Mouse (Mus musculus): ENCODE measurements around the gene Enho. TPM values are rescaled to one million over a fixed set of nuclear protein-coding genes. Genes with fewer than 3 reads are reported as not detected.

Gene Enho
- total and polyA plus RNA-seq, 3 experiments: 0.17 to 0.59 TPM; not detected in 1

DNA sequence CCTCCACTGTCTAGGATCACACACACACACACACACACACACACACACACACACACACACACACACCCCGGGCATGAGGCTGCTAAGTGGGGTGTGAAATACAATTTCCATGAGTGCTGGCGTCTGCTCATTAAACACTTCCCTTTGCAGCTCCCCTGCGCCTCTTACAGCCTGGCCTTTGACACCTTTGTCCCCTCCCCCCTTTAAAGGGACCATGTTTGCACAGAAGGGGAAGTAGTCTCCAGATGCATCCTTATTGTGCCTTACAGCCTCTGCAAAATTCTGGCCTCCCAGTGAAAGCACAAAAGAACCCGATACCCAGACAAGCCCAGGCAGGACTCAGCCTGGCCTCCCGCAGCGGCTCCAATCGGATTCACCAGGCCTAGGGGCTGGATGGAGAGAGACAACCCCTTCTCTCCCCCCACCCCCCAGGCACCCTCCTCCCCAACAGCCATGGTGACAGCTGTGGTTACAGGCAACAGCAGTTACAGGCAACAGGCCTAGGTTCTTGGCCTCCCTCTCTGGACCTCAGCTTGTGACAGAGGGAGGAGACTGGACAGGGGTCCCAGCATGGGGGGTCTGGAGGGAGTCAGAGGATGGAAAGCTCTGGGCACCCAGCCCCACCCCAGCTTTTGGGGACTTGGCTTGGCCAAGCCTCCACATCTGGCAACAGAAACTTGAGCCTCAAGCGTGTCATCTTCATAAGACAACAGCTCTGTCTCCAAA, 11.8 kb downstream of the Enho start (continued):
- TF ChIP-seq ELF1 (IDR thresholded peaks at IDR 0.05; ENCODE audit: low read depth, low read length) (peak; percentile 74), ZKSCAN1 (IDR thresholded peaks at IDR 0.05; ENCODE audit: borderline replicate concordance, low read depth, low read length) (no peak), MAX (IDR thresholded peaks at IDR 0.05; ENCODE audit: low read length) (no peak; the same call in 1 of the 2 replicates), ETS1 (conservative IDR thresholded peaks at IDR 0.05; ENCODE audit: low read depth, low read length) (no peak), KAT2A (IDR thresholded peaks at IDR 0.05; ENCODE audit: insufficient replicate concordance, low read length) (no peak), JUND (conservative IDR thresholded peaks at IDR 0.05; ENCODE audit: low read depth, low read length) (no peak), TBP (conservative IDR thresholded peaks at IDR 0.05; ENCODE audit: low read depth, low read length) (peak; percentile 57; the same call in 1 of the 2 replicates), MYC (IDR thresholded peaks at IDR 0.05; ENCODE audit: low read depth, low read length) (0 out of 2 replicates have a peak, but pooled peaks have one; percentile 22), BHLHE40 (IDR thresholded peaks at IDR 0.05; ENCODE audit: low read depth, low read length) (peak; percentile 28; the same call in 1 of the 2 replicates), UBTF (IDR thresholded peaks at IDR 0.05; ENCODE audit: low read depth, low read length) (no peak), USF2 (conservative IDR thresholded peaks at IDR 0.05; ENCODE audit: low read depth, low read length) (no peak), POLR2AphosphoS2 (IDR thresholded peaks at IDR 0.05; ENCODE audit: low read depth, low read length) (no peak), ZNF384 (IDR thresholded peaks at IDR 0.05; ENCODE audit: low read depth, low read length) (no peak), GABPA (IDR thresholded peaks at IDR 0.05; ENCODE audit: insufficient replicate concordance, low read depth, low read length) (no peak), E2F4 (IDR thresholded peaks at IDR 0.05; ENCODE audit: insufficient replicate concordance, low read depth, low read length) (no peak), MAZ (IDR thresholded peaks at IDR 0.05; ENCODE audit: low read depth, low read length) (0 out of 2 replicates have a peak, but pooled peaks have one; percentile 58), ZC3H11A (IDR thresholded peaks at IDR 0.05; ENCODE audit: low read depth, low read length) (no peak), MAFK (IDR thresholded peaks at IDR 0.05; ENCODE audit: insufficient replicate concordance, low read length) (no peak), NELFE (IDR thresholded peaks at IDR 0.05; ENCODE audit: low read depth, low read length) (no peak)

DNA sequence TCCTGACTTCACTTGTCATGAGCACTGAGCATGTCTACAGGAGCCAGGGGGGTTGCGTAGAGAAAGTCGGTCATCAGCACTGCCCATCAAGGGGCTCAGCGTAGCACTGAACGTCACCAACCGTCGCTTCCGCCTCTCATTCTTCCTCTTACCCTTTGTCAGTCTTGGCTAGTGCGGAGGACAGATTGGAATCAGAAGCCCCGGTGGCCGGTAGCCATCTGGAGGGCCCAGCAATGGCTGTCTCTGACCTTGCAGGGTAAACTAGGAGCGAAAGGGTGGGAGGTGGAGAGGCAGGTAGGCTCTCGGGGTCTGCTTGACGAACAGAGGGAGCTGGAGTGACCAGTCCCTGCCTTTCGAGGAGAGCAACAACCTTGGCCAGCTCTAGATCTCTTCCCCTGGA, 18.1 kb downstream of the Enho start:
- no peaks in the 10 kb centered on the region for H3K36me3 ChIP-seq (replicated peaks in 1 of 2; ENCODE audit: control insufficient read depth in 1 of 2, insufficient read depth in 1 of 2, low read length in 1 of 2)
- H3K9ac ChIP-seq (ENCODE audit: insufficient read depth, low read depth): no peak overlapping the region
- H3K4me2 ChIP-seq (ENCODE audit: insufficient read depth, low read depth, poor library complexity, severe bottlenecking): no peak overlapping the region
- TF ChIP-seq USF2 (conservative IDR thresholded peaks at IDR 0.05; ENCODE audit: low read depth, low read length) (no peak), ZKSCAN1 (IDR thresholded peaks at IDR 0.05; ENCODE audit: borderline replicate concordance, low read depth, low read length) (no peak), UBTF (IDR thresholded peaks at IDR 0.05; ENCODE audit: low read depth, low read length) (no peak), JUND (conservative IDR thresholded peaks at IDR 0.05; ENCODE audit: low read depth, low read length) (no peak), CHD1 (IDR thresholded peaks at IDR 0.05; ENCODE audit: low read depth, low read length) (no peak), ZMIZ1 (IDR thresholded peaks at IDR 0.05; ENCODE audit: low read depth, low read length) (no peak), CHD2 (IDR thresholded peaks at IDR 0.05; ENCODE audit: low read length) (no peak), BHLHE40 (IDR thresholded peaks at IDR 0.05; ENCODE audit: low read depth, low read length) (no peak), MYC (IDR thresholded peaks at IDR 0.05; ENCODE audit: low read depth, low read length) (no peak), ZC3H11A (IDR thresholded peaks at IDR 0.05; ENCODE audit: low read depth, low read length) (no peak), TBP (conservative IDR thresholded peaks at IDR 0.05; ENCODE audit: low read depth, low read length) (no peak), MAFK (IDR thresholded peaks at IDR 0.05; ENCODE audit: insufficient replicate concordance, low read length) (no peak)
- no peak for DNase-seq (ENCODE audit: extremely low read depth)
- H3K9me3 ChIP-seq (replicated peaks; ENCODE audit: low read length): no peaks in the 10 kb centered on the region
- in situ Hi-C loops (cut with MboI; ENCODE audit: low pct_ligation_motif_present, low pct_unique_long_range_greater_than_20kb, low sequenced_read_pairs): no loop called here
- peaks cover 3 to 19% of the 10 kb centered on the region in 2 experiments; a peak in 3 of 4 replicates for H3K4me1 ChIP-seq (ENCODE audit: control insufficient read depth in 1 of 2, insufficient read depth in 2 of 2)
- H3K79me2 ChIP-seq (replicated peaks; ENCODE audit: control insufficient read depth, extremely low read depth, insufficient read depth, poor library complexity, severe bottlenecking): no peaks in the 10 kb centered on the region
- H3K27me3 ChIP-seq (replicated peaks): peaks cover 9% of the 10 kb centered on the region
- H3K4me3 ChIP-seq (replicated peaks in 1 of 3; ENCODE audit: low read depth in 2 of 3, low read length in 2 of 3, poor library complexity in 1 of 3): no peak overlapping the region
- dilution Hi-C loops (cut with MboI; ENCODE audit: extremely low pct_ligation_motif_present, extremely low pct_unique_long_range_greater_than_20kb, low sequenced_read_pairs): no loop called here
- no peak overlapping the region for H3K27ac ChIP-seq (ENCODE audit: insufficient read depth, low read depth)
